Mouse (Mus musculus) limb, embryonic 12.5 days (tissue): ENCODE results near the gene Olfr1388. TPM values are rescaled to one million over a fixed set of nuclear protein-coding genes. Genes with fewer than 3 reads are reported as not detected.

ENCODE experiments used
- polyA plus RNA-seq: library from polyadenylated mRNA; unstranded; fragments of >200 nt; fragmentation: Nextera tagmentation; extraction: Ambion mirVana; gene quantifications from 2 replicates; pipeline ENCODE4 v1.2.1, GENCODE M21; 2016

Olfr1388 gene
- polyA plus RNA-seq, 1 experiment from 2014 or later = 0.11 TPM

Other genes with a start within 250 kb of the Olfr1388 start
- gene Btnl9, start 249.5 kb upstream of the Olfr1388 start, polyA plus RNA-seq = 0.33 and 0.87 TPM in 2 replicates
- gene Zfp62, start 233.3 kb upstream of the Olfr1388 start, polyA plus RNA-seq = 50.4 and 58.5 TPM in 2 replicates
- gene Mgat1, start 192.4 kb upstream of the Olfr1388 start, polyA plus RNA-seq = 46.0 and 49.1 TPM in 2 replicates
- gene Olfr1393, start 158.3 kb upstream of the Olfr1388 start, polyA plus RNA-seq = not detected in 2 replicates
- gene Olfr1392, start 151.3 kb upstream of the Olfr1388 start, polyA plus RNA-seq = 0.09 TPM in 1 of 2 replicates, not detected in the other
- gene Olfr10, start 131.9 kb upstream of the Olfr1388 start, polyA plus RNA-seq = not detected in 2 replicates
- not detected in 2 replicates for gene Olfr1391, start 113.9 kb upstream of the Olfr1388 start, polyA plus RNA-seq
- gene Olfr1390, start 101.4 kb upstream of the Olfr1388 start, polyA plus RNA-seq = not detected in 2 replicates
- gene Olfr1389, start 13.6 kb upstream of the Olfr1388 start, polyA plus RNA-seq = not detected in 2 replicates
- gene Olfr1387, start 18.7 kb downstream of the Olfr1388 start, polyA plus RNA-seq = not detected in 2 replicates
- gene Olfr1386, start 28.4 kb downstream of the Olfr1388 start, polyA plus RNA-seq = not detected in 2 replicates
- not detected in 2 replicates for gene Olfr1385, start 52.4 kb downstream of the Olfr1388 start, polyA plus RNA-seq
- gene Olfr1384, start 70.1 kb downstream of the Olfr1388 start, polyA plus RNA-seq = not detected in 2 replicates
- gene Olfr1383, start 83.0 kb downstream of the Olfr1388 start, polyA plus RNA-seq = not detected in 2 replicates
- not detected in 2 replicates for gene Olfr1382, start 91.6 kb downstream of the Olfr1388 start, polyA plus RNA-seq
- gene Olfr1381, start 106.8 kb downstream of the Olfr1388 start, polyA plus RNA-seq = not detected in 2 replicates
- not detected in 2 replicates for gene Olfr1380, start 120.3 kb downstream of the Olfr1388 start, polyA plus RNA-seq
- 3.3 and 4.4 TPM in 2 replicates for gene Flt4, start 172.6 kb downstream of the Olfr1388 start, polyA plus RNA-seq
- not detected in 2 replicates for gene Scgb3a1, start 227.0 kb downstream of the Olfr1388 start, polyA plus RNA-seq